Mouse (Mus musculus) pancreas, adult 10 weeks (tissue): ENCODE data around the gene Fut8. TPM values are rescaled to one million over a fixed set of nuclear protein-coding genes. Genes with fewer than 3 reads are reported as not detected.

Experiments
- polyA plus RNA-seq: library from polyadenylated mRNA; stranded (reverse); fragments of 350-450 nt; fragmentation: Illumina TruSeq; extraction: RNeasy Lipid Tissue Mini Kit (QIAGEN cat#74804); gene quantifications from one replicate; pipeline ENCODE4 v1.2.3, GENCODE M21; 2015; ENCODE audit warnings: low read depth, low replicate concordance; ENCODE audit not compliant: insufficient read depth

Gene Fut8
- polyA plus RNA-seq = 7.5 TPM

DNA sequence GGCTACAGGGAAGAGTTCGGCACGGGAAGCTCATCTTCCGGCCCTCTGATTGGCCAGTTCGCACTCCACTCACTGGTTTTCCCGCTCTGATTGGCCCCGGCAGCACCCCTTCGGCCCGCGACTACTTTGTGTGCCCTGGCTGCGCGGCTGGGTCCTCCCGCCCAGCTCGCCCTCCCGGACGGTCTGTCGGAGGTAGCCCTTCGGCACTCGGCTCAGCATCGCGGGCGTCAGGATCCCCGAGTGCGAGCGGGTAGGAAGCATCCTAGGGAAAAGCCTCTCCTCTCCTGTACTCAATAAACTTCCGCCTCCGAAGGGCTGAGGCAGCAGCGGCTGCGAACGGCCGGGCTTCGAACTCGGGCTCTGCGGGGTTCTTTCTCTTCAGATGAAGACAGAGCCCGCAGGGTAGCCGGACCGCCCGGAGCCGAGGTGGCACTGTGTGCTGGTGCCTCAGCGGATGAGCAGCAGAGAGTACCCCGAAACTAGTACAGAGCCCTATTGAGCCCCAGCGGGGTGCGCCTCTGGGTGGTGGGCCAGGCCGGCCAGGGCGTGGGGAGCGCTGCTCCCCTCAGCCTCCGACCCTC lies at the start of gene Fut8:
Gene Fut8 (plus strand): TSS at position 176 of the 581 bp plus-strand sequence.

